Mouse (Mus musculus) ES-Bruce4 (cell line): ENCODE measurements around the gene Syt6. TPM values are rescaled to one million over a fixed set of nuclear protein-coding genes. Genes with fewer than 3 reads are reported as not detected.
A peak's percentile ranks its signal among the peaks of the same experiment; 100 is the strongest.

Experiments used
- H3K27ac ChIP-seq: 2 replicates; pipeline ENCODE4 v1.5.1; 2012; ENCODE audit warnings: low read length, inconsistent platforms; ENCODE audit not compliant: insufficient read depth
- H3K27me3 ChIP-seq: 2 replicates; pipeline ENCODE4 v1.6.1; 2012; ENCODE audit warnings: mild to moderate bottlenecking, low read length, inconsistent platforms; ENCODE audit not compliant: control insufficient read depth, poor library complexity, insufficient read depth, severe bottlenecking
- H3K36me3 ChIP-seq: 2 replicates; pipeline ENCODE4 v1.6.1; 2012; ENCODE audit warnings: inconsistent platforms, mild to moderate bottlenecking, low read length, moderate library complexity; ENCODE audit not compliant: control insufficient read depth, poor library complexity, insufficient read depth, severe bottlenecking
- H3K4me1 ChIP-seq: one replicate; pipeline ENCODE4 v1.8.1; 2011; ENCODE audit warnings: low read length; ENCODE audit not compliant: control insufficient read depth, insufficient read depth
- H3K4me3 ChIP-seq: 2 replicates; pipeline ENCODE4 v1.5.1; 2011; ENCODE audit warnings: low read depth, mild to moderate bottlenecking, low read length
- H3K9ac ChIP-seq: 2 replicates; pipeline ENCODE4 v1.6.1; 2012; ENCODE audit warnings: low read depth, mild to moderate bottlenecking, inconsistent platforms; ENCODE audit not compliant: poor library complexity, severe bottlenecking
- H3K9me3 ChIP-seq: replicated peaks from 2 replicates; pipeline ENCODE4 v1.6.1; 2012; ENCODE audit warnings: mild to moderate bottlenecking, low read length, inconsistent platforms; ENCODE audit not compliant: control insufficient read depth, poor library complexity, insufficient read depth, severe bottlenecking
- CTCF ChIP-seq: IDR thresholded peaks from one replicate; pipeline ENCODE4 v1.8.1; 2011; ENCODE audit warnings: low read depth, low read length
- EP300 ChIP-seq: IDR thresholded peaks from 2 replicates; pipeline ENCODE4 v1.6.1; 2011; ENCODE audit warnings: low read depth, low read length; ENCODE audit not compliant: insufficient read depth
- POLR2A ChIP-seq: IDR thresholded peaks from one replicate; pipeline ENCODE4 v1.8.1; 2011; ENCODE audit warnings: low read length; ENCODE audit not compliant: insufficient read depth
- polyA plus RNA-seq: library from polyadenylated mRNA; stranded (reverse); fragments of >200 nt; gene quantifications from 2 replicates; pipeline ENCODE4 v1.2.4, GENCODE M21; 2011; ENCODE audit warnings: low read depth; ENCODE audit not compliant: missing spikeins, insufficient read depth, insufficient read length

Syt6 gene
- polyA plus RNA-seq, 1 experiment: not detected

- Histone ChIP-seq H3K9me3 (no peaks in the 10 kb centered on the region), H3K27me3 (peaks cover 19% of the 10 kb centered on the region), H3K4me1 (no peaks in the 10 kb centered on the region), H3K9ac (no peak overlapping the region), H3K4me3 (peak overlapping the region; percentile 22; the same call in 1 of the 2 replicates), H3K36me3 (no peaks in the 10 kb centered on the region), H3K27ac (no peak overlapping the region)
- TF ChIP-seq POLR2A (no peak), CTCF (no peak), EP300 (no peak)
These were observed 1.3 kb upstream of the Syt6 start for GRCm38 (mm10) chr3:103573791-103574166.

GRCm38 (mm10) chr3:103574566-103575155 lies 370 bp upstream of the Syt6 start:
- Histone ChIP-seq H3K4me1 (no peaks in the 10 kb centered on the region), H3K36me3 (no peaks in the 10 kb centered on the region), H3K9me3 (no peaks in the 10 kb centered on the region), H3K27me3 (peaks cover 19% of the 10 kb centered on the region), H3K4me3 (no peak overlapping the region), H3K9ac (no peak overlapping the region), H3K27ac (no peak overlapping the region)
- TF ChIP-seq EP300 (no peak), POLR2A (no peak), CTCF (no peak)

- Histone ChIP-seq H3K9ac (peak overlapping the region; percentile 40), H3K4me1 (no peaks in the 10 kb centered on the region), H3K36me3 (no peaks in the 10 kb centered on the region), H3K27me3 (peaks cover 19% of the 10 kb centered on the region), H3K9me3 (no peaks in the 10 kb centered on the region), H3K4me3 (peak overlapping the region; percentile 41), H3K27ac (no peak overlapping the region)
- TF ChIP-seq CTCF (no peak), POLR2A (no peak), EP300 (no peak)
These were observed 1.0 kb downstream of the Syt6 start for GRCm38 (mm10) chr3:103575893-103576641.

- H3K9me3 ChIP-seq: no peaks in the 10 kb centered on the region
- H3K27ac ChIP-seq: no peak overlapping the region
- H3K4me3 ChIP-seq: no peak overlapping the region
- H3K4me1 ChIP-seq: no peaks in the 10 kb centered on the region
- H3K36me3 ChIP-seq: no peaks in the 10 kb centered on the region
- no peaks in the 10 kb centered on the region for H3K27me3 ChIP-seq
- H3K9ac ChIP-seq: no peak overlapping the region
- TF ChIP-seq POLR2A (no peak), EP300 (no peak), CTCF (no peak)
These were observed 12.1 kb downstream of the Syt6 start for GRCm38 (mm10) chr3:103587136-103587535.

GRCm38 (mm10) chr3:103587672-103588071 lies 12.6 kb downstream of the Syt6 start:
- no peak overlapping the region for H3K4me3 ChIP-seq
- no peaks in the 10 kb centered on the region for H3K9me3 ChIP-seq
- H3K4me1 ChIP-seq: no peaks in the 10 kb centered on the region
- H3K36me3 ChIP-seq: no peaks in the 10 kb centered on the region
- H3K27ac ChIP-seq: no peak overlapping the region
- H3K9ac ChIP-seq: no peak overlapping the region
- no peaks in the 10 kb centered on the region for H3K27me3 ChIP-seq
- no peak for TF ChIP-seq CTCF
- TF ChIP-seq POLR2A: no peak
- TF ChIP-seq EP300: no peak

GRCm38 (mm10) chr3:103589636-103590035 lies 14.6 kb downstream of the Syt6 start:
- Histone ChIP-seq H3K36me3 (no peaks in the 10 kb centered on the region), H3K4me1 (no peaks in the 10 kb centered on the region), H3K27me3 (no peaks in the 10 kb centered on the region), H3K9ac (no peak overlapping the region), H3K9me3 (no peaks in the 10 kb centered on the region), H3K4me3 (no peak overlapping the region), H3K27ac (no peak overlapping the region)
- no peak for TF ChIP-seq EP300
